Mouse (Mus musculus) T-helper 2 cell (primary cell): Measurements from ENCODE around the gene Mrpl14.

ENCODE experiments used
- in situ Hi-C: fragments of 300-600 bp; cut with MboI, MseI; formaldehyde crosslinking; loops from one replicate; pipeline ENCODE4 v1.15.1; 2025; ENCODE audit warnings: high pct_unique_total_duplicates

The Mrpl14 gene

DNA sequence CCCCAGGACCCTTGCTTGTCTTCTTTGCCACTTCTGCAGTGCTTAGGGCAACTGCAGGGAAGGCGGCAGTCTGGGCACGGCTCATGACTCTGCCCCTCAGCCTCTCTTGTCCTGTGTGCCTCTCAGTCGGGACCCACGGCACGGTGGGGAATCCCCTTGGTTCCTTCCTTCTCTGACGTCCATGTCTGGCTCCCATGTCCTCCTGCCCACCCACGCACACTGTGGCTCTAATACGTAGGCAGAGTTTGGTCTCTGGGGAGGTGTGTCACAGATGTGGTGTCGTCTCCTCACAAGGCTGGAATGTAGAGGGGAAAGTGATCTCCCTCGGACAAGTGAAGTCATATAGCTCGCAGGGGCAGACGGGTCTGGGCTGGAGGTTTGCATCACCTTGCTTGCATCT is 60.6 kb downstream of the Mrpl14 start:
- in situ Hi-C loops, result no loop called here

DNA sequence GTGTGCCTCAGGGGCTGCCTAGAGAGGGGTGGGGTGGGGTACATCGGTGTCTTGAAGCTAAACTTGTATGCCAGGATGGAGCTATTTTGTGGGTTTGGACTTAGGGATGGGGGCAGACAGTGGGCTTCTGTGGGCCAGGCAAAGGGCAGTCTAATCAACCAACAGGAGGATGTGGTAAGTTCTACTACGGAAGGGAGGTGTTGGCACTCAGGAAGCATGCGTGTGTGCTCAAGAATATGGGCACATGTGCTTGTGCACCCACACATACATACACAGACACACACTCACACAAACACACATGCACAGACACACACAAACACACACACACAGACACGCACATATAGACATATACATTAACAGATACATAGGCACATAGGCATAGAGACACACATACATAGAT is 61.2 kb downstream of the Mrpl14 start:
- in situ Hi-C loops, result no loop called here
